Mouse (Mus musculus) liver, embryonic 13.5 days (tissue): ENCODE data around the gene Rbbp9. TPM values are rescaled to one million over a fixed set of nuclear protein-coding genes. Genes with fewer than 3 reads are reported as not detected.

Source experiments
- polyA plus RNA-seq: library from polyadenylated mRNA; unstranded; fragments of >200 nt; fragmentation: Nextera tagmentation; extraction: Ambion mirVana; gene quantifications from 2 replicates; pipeline ENCODE4 v1.2.1, GENCODE M21; 2015

Gene Rbbp9
- polyA plus RNA-seq, 1 experiment from 2014 or later = 10.9 TPM

Other genes starting within 250 kb of the Rbbp9 start
- gene Ovol2, start 218.7 kb downstream of the Rbbp9 start, polyA plus RNA-seq = not detected in 2 replicates
- gene Kat14, start 181.9 kb downstream of the Rbbp9 start, polyA plus RNA-seq = 20.7 and 21.1 TPM in 2 replicates
- gene Pet117, start 181.9 kb downstream of the Rbbp9 start, polyA plus RNA-seq = 2.8 and 4.4 TPM in 2 replicates
- gene Dzank1, start 23.5 kb downstream of the Rbbp9 start, polyA plus RNA-seq = 0.01 and 0.02 TPM in 2 replicates
- gene Polr3f, start 23.2 kb downstream of the Rbbp9 start, polyA plus RNA-seq = 9.9 and 13.3 TPM in 2 replicates
- gene Sec23b, start 5.4 kb upstream of the Rbbp9 start, polyA plus RNA-seq = 56.2 and 67.7 TPM in 2 replicates
- gene Smim26, start 43.2 kb upstream of the Rbbp9 start, polyA plus RNA-seq = 27.4 and 29.8 TPM in 2 replicates
- 31.4 and 32.8 TPM in 2 replicates for gene Dtd1, start 49.0 kb upstream of the Rbbp9 start, polyA plus RNA-seq